Comparison of ENCODE assay signal across 9 mouse cellular contexts in the genomic region with DNA sequence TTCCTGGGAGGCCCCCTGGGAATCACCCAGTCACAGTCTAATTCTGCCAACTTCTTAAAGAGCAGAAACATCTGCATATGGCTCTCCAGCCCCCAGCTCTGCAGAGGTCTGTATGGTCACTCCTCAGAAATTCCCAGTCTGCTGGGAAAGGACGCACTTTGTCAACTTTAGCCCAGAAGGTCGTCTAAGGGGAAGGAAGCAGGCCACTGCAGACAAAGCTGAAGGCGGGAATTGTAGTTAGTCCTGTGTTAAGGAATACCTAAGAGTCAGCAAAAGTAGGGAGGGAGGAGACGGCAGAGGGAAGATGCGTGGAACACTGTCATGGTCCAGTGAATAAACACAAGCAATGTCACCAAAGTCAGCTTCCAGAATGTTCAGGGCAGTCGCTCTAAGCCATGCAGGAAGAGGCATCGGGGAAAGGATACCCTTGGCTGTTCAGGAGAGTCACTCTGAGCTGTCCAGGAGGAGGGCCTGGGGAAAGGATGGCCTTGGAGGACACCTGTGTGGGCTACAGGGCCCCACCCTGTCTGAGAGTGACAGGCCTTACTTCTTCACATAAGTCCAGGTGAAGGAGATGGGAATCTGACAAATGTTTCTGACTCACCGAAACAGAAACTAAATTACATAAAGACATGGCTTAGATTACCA.
DNase-seq lines count a peak whose midpoint lies in the region; ATAC-seq and TF ChIP-seq lines count a peak whose summit lies in the region.
"Had no signal": no experiment of that assay in that cellular context is flagged by ENCODE, and none has a peak within 500 bp of the region (broad histone marks: within the 10 kb centered on the region; RNA-seq: fewer than 3 reads in every experiment).

No protein-coding gene starts in this region.

- H3K27me3 ChIP-seq in forebrain, embryonic 13.5 days, result peaks cover 6% of the 10 kb centered on the region; the same call in 1 of the 2 replicates
- H3K27me3 ChIP-seq in forebrain, postnatal 0 days (ENCODE audit: insufficient read depth, low read length), result no peaks in the 10 kb centered on the region
- H3K27me3 ChIP-seq in ES-Bruce4 (ENCODE audit: control insufficient read depth, insufficient read depth, low read length, poor library complexity, severe bottlenecking), result no peaks in the 10 kb centered on the region
- H3K27me3 ChIP-seq in heart, embryonic 15.5 days, result no peaks in the 10 kb centered on the region
- H3K27me3 ChIP-seq: embryonic facial prominence, embryonic 12.5 days had no signal

- no peaks in the 10 kb centered on the region for H3K36me3 ChIP-seq in forebrain, embryonic 13.5 days (ENCODE audit: poor library complexity, severe bottlenecking)
- H3K36me3 ChIP-seq in forebrain, postnatal 0 days (ENCODE audit: insufficient read depth), result no peaks in the 10 kb centered on the region
- H3K36me3 ChIP-seq in ES-Bruce4 (ENCODE audit: control insufficient read depth, insufficient read depth, low read length, poor library complexity, severe bottlenecking), result no peaks in the 10 kb centered on the region
- H3K36me3 ChIP-seq in heart, embryonic 15.5 days, result no peaks in the 10 kb centered on the region
- H3K36me3 ChIP-seq: embryonic facial prominence, embryonic 12.5 days had no signal

- TF ChIP-seq POLR2A in ES-Bruce4 (IDR thresholded peaks at IDR 0.05; ENCODE audit: insufficient read depth, low read length), result no peak

- WGBS in forebrain, embryonic 13.5 days, result 54% methylated on average over 8 of the region's 8 CpGs
- 76% methylated on average over 8 of the region's 8 CpGs for WGBS in forebrain, postnatal 0 days
- 61% methylated on average over 8 of the region's 8 CpGs for WGBS in heart, embryonic 15.5 days

- no peak overlapping the region for H3K27ac ChIP-seq in forebrain, embryonic 13.5 days
- H3K27ac ChIP-seq in forebrain, postnatal 0 days (ENCODE audit: low read depth, low read length), result no peak overlapping the region
- H3K27ac ChIP-seq in ES-Bruce4 (ENCODE audit: insufficient read depth, low read length), result peak overlapping the region; percentile 95
- peak overlapping the region; percentile 25; the same call in 1 of the 2 replicates for H3K27ac ChIP-seq in heart, embryonic 15.5 days
- H3K27ac ChIP-seq: embryonic facial prominence, embryonic 12.5 days had no signal

- no peak for DNase-seq in forebrain, postnatal 0 days
- peak; percentile 35 to 52 for DNase-seq in kidney, postnatal 25 days
- DNase-seq in gastrocnemius, postnatal 10 days, result no peak

- peaks cover 6% of the 10 kb centered on the region for H3K4me1 ChIP-seq in forebrain, embryonic 13.5 days
- H3K4me1 ChIP-seq in forebrain, postnatal 0 days (ENCODE audit: insufficient read depth), result peaks cover 11% of the 10 kb centered on the region
- peaks cover 2% of the 10 kb centered on the region for H3K4me1 ChIP-seq in ES-Bruce4 (ENCODE audit: control insufficient read depth, insufficient read depth, low read length)
- H3K4me1 ChIP-seq in heart, embryonic 15.5 days (replicated peaks), result peaks cover 16% of the 10 kb centered on the region

- H3K9ac ChIP-seq in forebrain, embryonic 13.5 days, result no peak overlapping the region
- H3K9ac ChIP-seq in forebrain, postnatal 0 days, result no peak overlapping the region
- H3K9ac ChIP-seq in ES-Bruce4 (ENCODE audit: low read depth, poor library complexity, severe bottlenecking), result no peak overlapping the region
- no peak overlapping the region for H3K9ac ChIP-seq in heart, embryonic 15.5 days
- H3K9ac ChIP-seq: embryonic facial prominence, embryonic 12.5 days had no signal

- no peaks in the 10 kb centered on the region for H3K9me3 ChIP-seq in forebrain, embryonic 13.5 days (replicated peaks)
- H3K9me3 ChIP-seq in forebrain, postnatal 0 days (ENCODE audit: low read length), result no peaks in the 10 kb centered on the region
- H3K9me3 ChIP-seq in ES-Bruce4 (replicated peaks; ENCODE audit: control insufficient read depth, insufficient read depth, low read length, poor library complexity, severe bottlenecking), result 0 out of 2 replicates have a peak, but pooled peaks cover 4% of the 10 kb centered on the region
- no peaks in the 10 kb centered on the region for H3K9me3 ChIP-seq in heart, embryonic 15.5 days (replicated peaks)
- H3K9me3 ChIP-seq: embryonic facial prominence, embryonic 12.5 days had no signal

- H3K4me2 ChIP-seq in forebrain, embryonic 13.5 days, result no peak overlapping the region
- H3K4me2 ChIP-seq in forebrain, postnatal 0 days (ENCODE audit: low read depth), result no peak overlapping the region
- no peak overlapping the region for H3K4me2 ChIP-seq in heart, embryonic 15.5 days
- H3K4me2 ChIP-seq: embryonic facial prominence, embryonic 12.5 days had no signal

- H3K4me3 ChIP-seq in forebrain, embryonic 13.5 days, result no peak overlapping the region
- H3K4me3 ChIP-seq in forebrain, postnatal 0 days (ENCODE audit: low read depth, low read length), result no peak overlapping the region
- H3K4me3 ChIP-seq in ES-Bruce4 (ENCODE audit: low read depth, low read length), result no peak overlapping the region
- no peak overlapping the region for H3K4me3 ChIP-seq in heart, embryonic 15.5 days
- H3K4me3 ChIP-seq: embryonic facial prominence, embryonic 12.5 days had no signal

- ATAC-seq in forebrain, embryonic 13.5 days, result 0 out of 2 replicates have a peak, but pooled peaks have one; percentile 28
- ATAC-seq in forebrain, postnatal 0 days, result no peak
- ATAC-seq in heart, embryonic 15.5 days (replicated peaks; ENCODE audit: insufficient number of reproducible peaks, insufficient read depth, low FRiP score, low read depth), result no peak
- no peak for ATAC-seq in cerebellum, adult (ENCODE audit: insufficient number of reproducible peaks, low FRiP score, low TSS enrichment)
- no peak for ATAC-seq in monocyte, adult 5-6 weeks (replicated peaks; ENCODE audit: insufficient number of reproducible peaks, low FRiP score, low TSS enrichment, poor library complexity, severe bottlenecking)

- no peak for TF ChIP-seq CTCF in forebrain, postnatal 0 days (IDR thresholded peaks at IDR 0.05; ENCODE audit: low read depth)
- TF ChIP-seq CTCF in ES-Bruce4 (IDR thresholded peaks at IDR 0.05; ENCODE audit: low read depth, low read length), result no peak

- peak; percentile 34; the same call in 1 of the 2 replicates for TF ChIP-seq EP300 in ES-Bruce4 (IDR thresholded peaks at IDR 0.05; ENCODE audit: insufficient read depth, low read depth, low read length)

Comparison
In these comparisons a context has a peak if more than half of its experiments do, and no peak if none do; other contexts are left out.
1. H3K27ac ChIP-seq: peak in ES-Bruce4 (single experiment) and heart, embryonic 15.5 days (single experiment); none in forebrain, embryonic 13.5 days (single experiment) and forebrain, postnatal 0 days (single experiment).
2. DNase-seq: peak in kidney, postnatal 25 days (2 of 2); none in forebrain, postnatal 0 days (single experiment) and gastrocnemius, postnatal 10 days (single experiment).